Mouse (Mus musculus) testis, adult 2 months (tissue): ENCODE results near the gene Kidins220. TPM values are rescaled to one million over a fixed set of nuclear protein-coding genes. Genes with fewer than 3 reads are reported as not detected.

Experiments used
- H3K27ac ChIP-seq: fragments of 200-500 bp; 2 replicates; pipeline ENCODE4 v1.5.1; 2012; ENCODE audit warnings: low read depth, low read length; ENCODE audit not compliant: control insufficient read depth, insufficient read depth
- H3K27me3 ChIP-seq: fragments of 200-500 bp; 2 replicates; pipeline ENCODE4 v1.6.1; 2012; ENCODE audit warnings: mild to moderate bottlenecking, low read length, moderate library complexity; ENCODE audit not compliant: control insufficient read depth, insufficient read depth
- H3K36me3 ChIP-seq: fragments of 200-500 bp; 2 replicates; pipeline ENCODE4 v1.6.1; 2012; ENCODE audit warnings: mild to moderate bottlenecking, low read length; ENCODE audit not compliant: control insufficient read depth, insufficient read depth
- H3K4me1 ChIP-seq: fragments of 200-500 bp; 2 replicates; pipeline ENCODE4 v1.6.1; 2012; ENCODE audit warnings: low read length; ENCODE audit not compliant: control insufficient read depth, insufficient read depth
- H3K4me3 ChIP-seq: fragments of 200-500 bp; 2 replicates; pipeline ENCODE4 v1.5.1; 2012; ENCODE audit warnings: low read depth, mild to moderate bottlenecking, low read length, moderate library complexity, mixed read lengths; ENCODE audit not compliant: control insufficient read depth
- CTCF ChIP-seq: fragments of 200-500 bp; IDR thresholded peaks from 2 replicates; pipeline ENCODE4 v1.5.1; 2012; ENCODE audit warnings: low read depth, mild to moderate bottlenecking, inconsistent platforms, low read length, moderate library complexity; ENCODE audit not compliant: control insufficient read depth, insufficient read depth, insufficient replicate concordance
- POLR2A ChIP-seq: fragments of 200-500 bp; IDR thresholded peaks from 2 replicates; pipeline ENCODE4 v1.6.1; 2012; ENCODE audit warnings: low read depth, mild to moderate bottlenecking, inconsistent platforms, low read length, moderate library complexity; ENCODE audit not compliant: control insufficient read depth
- polyA plus RNA-seq: library from polyadenylated mRNA; depleted of rRNA; stranded (reverse); fragments of >200 nt; gene quantifications from 2 replicates; pipeline ENCODE4 v1.2.3, GENCODE M21; 2012

Gene Kidins220
- polyA plus RNA-seq, 1 experiment = 14.2 TPM

- no peaks in the 10 kb centered on the region for H3K27me3 ChIP-seq
- no peak overlapping the region for H3K4me3 ChIP-seq
- no peak overlapping the region for H3K27ac ChIP-seq
- H3K36me3 ChIP-seq = no peaks in the 10 kb centered on the region; the same call in 1 of the 2 replicates
- H3K4me1 ChIP-seq = no peaks in the 10 kb centered on the region
- no peak for TF ChIP-seq CTCF
- TF ChIP-seq POLR2A = no peak
Observed at GRCm38 (mm10) chr12:25049253-25049652, 74.5 kb downstream of the Kidins220 start.

GRCm38 (mm10) chr12:25054511-25054910, 79.8 kb downstream of the Kidins220 start:
- no peaks in the 10 kb centered on the region for H3K4me1 ChIP-seq
- H3K27me3 ChIP-seq = no peaks in the 10 kb centered on the region
- no peak overlapping the region for H3K27ac ChIP-seq
- TF ChIP-seq POLR2A (no peak), CTCF (no peak)
- no peaks in the 10 kb centered on the region; the same call in 1 of the 2 replicates for H3K36me3 ChIP-seq
- no peak overlapping the region for H3K4me3 ChIP-seq

DNA sequence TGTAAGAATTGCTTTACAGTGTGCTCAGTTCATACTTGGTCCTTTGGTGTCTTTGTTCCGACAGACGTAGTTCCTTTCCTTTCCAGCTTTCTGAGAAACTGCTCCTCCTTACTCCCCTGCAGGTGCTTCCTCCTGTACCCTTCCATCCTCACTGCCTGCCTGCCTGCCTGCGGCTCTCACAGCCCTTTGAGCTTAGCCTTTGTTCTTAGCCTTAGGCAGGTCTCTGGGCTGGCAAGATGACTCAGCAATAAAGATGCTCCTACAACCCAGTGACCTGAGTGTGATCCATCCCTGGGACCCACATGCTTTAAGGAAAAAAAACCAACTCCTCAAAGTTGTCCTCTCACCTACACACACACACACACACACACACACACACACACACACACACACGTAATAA, 80.2 kb downstream of the Kidins220 start:
- H3K4me1 ChIP-seq = no peaks in the 10 kb centered on the region
- no peak for TF ChIP-seq POLR2A
- H3K27ac ChIP-seq = no peak overlapping the region
- no peaks in the 10 kb centered on the region for H3K27me3 ChIP-seq
- no peak overlapping the region for H3K4me3 ChIP-seq
- H3K36me3 ChIP-seq = no peaks in the 10 kb centered on the region; the same call in 1 of the 2 replicates

GRCm38 (mm10) chr12:25059487-25060200, 84.9 kb downstream of the Kidins220 start:
- Histone ChIP-seq H3K4me3 (no peak overlapping the region), H3K27me3 (no peaks in the 10 kb centered on the region), H3K27ac (no peak overlapping the region; the same call in 1 of the 2 replicates), H3K4me1 (no peaks in the 10 kb centered on the region), H3K36me3 (no peaks in the 10 kb centered on the region; the same call in 1 of the 2 replicates)
- TF ChIP-seq CTCF (no peak), POLR2A (no peak)

DNA sequence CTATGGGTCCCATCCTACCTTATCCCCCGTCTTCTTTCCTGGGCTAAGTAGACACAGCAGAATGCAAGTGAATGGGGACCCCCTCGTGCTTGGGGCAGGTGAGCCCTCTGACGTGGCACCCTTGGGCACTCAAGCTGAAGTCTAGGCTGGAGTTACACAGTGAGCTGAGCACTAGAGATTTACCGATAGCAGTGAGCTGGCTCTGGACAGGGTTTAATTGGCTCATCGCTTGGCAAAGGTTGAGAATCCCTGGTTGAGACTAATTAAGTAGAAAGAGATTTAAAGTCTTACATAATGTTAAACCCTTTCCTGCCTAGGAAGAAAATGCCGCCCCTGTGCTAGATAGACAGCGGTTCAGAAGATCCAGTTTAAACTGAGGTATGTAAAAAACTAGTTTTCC, 86.2 kb downstream of the Kidins220 start:
- Histone ChIP-seq H3K36me3 (no peaks in the 10 kb centered on the region; the same call in 1 of the 2 replicates), H3K27me3 (no peaks in the 10 kb centered on the region), H3K4me3 (no peak overlapping the region), H3K4me1 (no peaks in the 10 kb centered on the region), H3K27ac (no peak overlapping the region)
- TF ChIP-seq CTCF = no peak
- TF ChIP-seq POLR2A = no peak

DNA sequence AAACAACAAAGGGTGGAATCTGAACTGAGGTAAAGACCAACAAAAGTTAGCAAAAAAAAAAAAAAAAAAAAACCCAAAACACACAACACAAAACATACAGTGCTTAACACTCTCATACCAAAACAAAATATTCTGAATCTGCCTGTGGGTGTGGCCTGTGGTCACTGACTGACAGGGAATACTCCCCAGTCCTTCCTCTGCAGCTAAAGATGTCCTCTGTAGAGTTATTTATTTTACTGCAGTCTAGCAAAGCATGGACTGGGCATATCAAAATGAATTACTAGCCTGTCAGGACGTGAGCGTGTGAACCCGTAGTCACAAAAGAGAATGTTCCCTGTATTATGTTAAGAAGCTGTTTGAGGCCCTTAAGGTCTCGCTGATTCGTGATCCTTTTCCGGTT, 87.5 kb downstream of the Kidins220 start:
- TF ChIP-seq CTCF = no peak
- TF ChIP-seq POLR2A = no peak
- Histone ChIP-seq H3K4me1 (no peaks in the 10 kb centered on the region), H3K27me3 (no peaks in the 10 kb centered on the region), H3K4me3 (no peak overlapping the region), H3K36me3 (no peaks in the 10 kb centered on the region), H3K27ac (no peak overlapping the region)

GRCm38 (mm10) chr12:25073374-25073773, 98.6 kb downstream of the Kidins220 start:
- H3K4me3 ChIP-seq = no peak overlapping the region
- H3K36me3 ChIP-seq = no peaks in the 10 kb centered on the region
- 0 out of 2 replicates have a peak, but pooled peaks cover 2% of the 10 kb centered on the region for H3K4me1 ChIP-seq
- H3K27ac ChIP-seq = no peak overlapping the region
- TF ChIP-seq POLR2A (no peak), CTCF (no peak)
- H3K27me3 ChIP-seq = no peaks in the 10 kb centered on the region
